24 mouse cellular contexts compared by ENCODE assay signal in the genomic region with DNA sequence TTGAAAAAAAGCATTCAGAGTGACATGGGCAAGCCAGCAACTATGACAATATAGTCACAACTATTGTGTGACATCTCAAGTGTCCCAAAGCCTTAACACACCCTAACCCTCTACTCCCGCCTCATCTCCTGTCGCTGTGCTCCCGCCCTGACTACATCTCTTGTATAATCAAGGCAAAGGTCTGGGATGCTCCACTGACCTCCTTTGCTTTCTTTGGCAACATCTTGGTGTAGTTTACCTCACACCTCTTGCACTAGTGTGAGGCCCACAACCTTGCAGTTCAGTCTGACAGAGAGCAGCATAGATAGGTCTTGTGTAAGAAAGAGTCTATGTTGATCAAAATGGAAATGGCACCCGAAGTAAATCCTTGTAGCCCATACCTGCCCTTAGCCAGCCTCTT. TPM values are rescaled to one million over a fixed set of nuclear protein-coding genes. Genes with fewer than 3 reads are reported as not detected.
"Had no signal": no experiment of that assay in that cellular context is flagged by ENCODE, and none has a peak within 500 bp of the region (broad histone marks: within the 10 kb centered on the region; RNA-seq: fewer than 3 reads in every experiment).

No protein-coding gene starts in this region.

- DNase-seq: gastrocnemius, postnatal 14 days; gastrocnemius, postnatal 36 days; heart, adult 11 months; heart, adult 2 months; liver; liver, embryonic 13.5 days; liver, postnatal 0 days had no signal

- H3K36me3 ChIP-seq: heart, embryonic 13.5 days; heart, embryonic 15.5 days; hindbrain, embryonic 13.5 days; hindbrain, embryonic 15.5 days; limb, embryonic 10.5 days; limb, embryonic 12.5 days; liver, embryonic 13.5 days; liver, embryonic 15.5 days had no signal

- ATAC-seq: forebrain, postnatal 0 days; hindbrain, postnatal 0 days; intestine, embryonic 16.5 days; liver, postnatal 0 days had no signal

- H3K4me3 ChIP-seq: heart, adult 2 months; heart, embryonic 13.5 days; heart, embryonic 15.5 days; hindbrain, embryonic 13.5 days; hindbrain, embryonic 15.5 days; layer of hippocampus, adult 2 months; left cerebral cortex, adult 2 months; limb, embryonic 10.5 days; limb, embryonic 12.5 days; liver, embryonic 13.5 days; liver, embryonic 15.5 days had no signal

- H3K9ac ChIP-seq: forebrain, postnatal 0 days; heart, embryonic 13.5 days; heart, embryonic 15.5 days; hindbrain, embryonic 13.5 days; hindbrain, embryonic 15.5 days; limb, embryonic 12.5 days; liver, embryonic 13.5 days; liver, embryonic 15.5 days; liver, postnatal 0 days had no signal

- H3K4me2 ChIP-seq: heart, embryonic 11.5 days; heart, embryonic 13.5 days; heart, embryonic 15.5 days; hindbrain, embryonic 13.5 days; hindbrain, embryonic 15.5 days; limb, embryonic 12.5 days; liver, embryonic 11.5 days; liver, embryonic 13.5 days; liver, embryonic 15.5 days had no signal

- H3K9me3 ChIP-seq: heart, embryonic 15.5 days; hindbrain, embryonic 13.5 days; hindbrain, embryonic 15.5 days; limb, embryonic 10.5 days; limb, embryonic 12.5 days; liver, embryonic 13.5 days; liver, embryonic 15.5 days had no signal

- H3K4me1 ChIP-seq: heart, embryonic 15.5 days; hindbrain, embryonic 13.5 days; hindbrain, embryonic 15.5 days; limb, embryonic 10.5 days; limb, embryonic 12.5 days; liver, embryonic 13.5 days; liver, embryonic 15.5 days had no signal

- H3K27me3 ChIP-seq: hindbrain, embryonic 13.5 days; hindbrain, embryonic 15.5 days; limb, embryonic 12.5 days; liver, embryonic 13.5 days; liver, embryonic 15.5 days had no signal

- H3K27ac ChIP-seq: heart, adult 2 months; heart, embryonic 13.5 days; heart, embryonic 15.5 days; hindbrain, embryonic 13.5 days; hindbrain, embryonic 15.5 days; hindbrain, postnatal 0 days; layer of hippocampus, adult 2 months; left cerebral cortex, adult 2 months; limb, embryonic 10.5 days; limb, embryonic 12.5 days; liver, embryonic 13.5 days; liver, embryonic 15.5 days had no signal

RNA-seq across cellular contexts. Expression of a gene that starts 47.3 kb away (rescaled TPM):
- polyA plus RNA-seq: heart, postnatal 0 days; limb, embryonic 10.5 days; limb, embryonic 12.5 days had no signal

RNA-seq across cellular contexts. Expression of a gene that starts 55.8 kb away (rescaled TPM):
- polyA plus RNA-seq: forebrain, postnatal 0 days; heart, embryonic 11.5 days; heart, embryonic 13.5 days; hindbrain, embryonic 11.5 days; hindbrain, embryonic 13.5 days; hindbrain, embryonic 15.5 days; limb, embryonic 10.5 days; limb, embryonic 12.5 days; limb, embryonic 14.5 days had no signal
